Mouse (Mus musculus): ENCODE measurements around the gene Mrps27.

The Mrps27 gene

DNA sequence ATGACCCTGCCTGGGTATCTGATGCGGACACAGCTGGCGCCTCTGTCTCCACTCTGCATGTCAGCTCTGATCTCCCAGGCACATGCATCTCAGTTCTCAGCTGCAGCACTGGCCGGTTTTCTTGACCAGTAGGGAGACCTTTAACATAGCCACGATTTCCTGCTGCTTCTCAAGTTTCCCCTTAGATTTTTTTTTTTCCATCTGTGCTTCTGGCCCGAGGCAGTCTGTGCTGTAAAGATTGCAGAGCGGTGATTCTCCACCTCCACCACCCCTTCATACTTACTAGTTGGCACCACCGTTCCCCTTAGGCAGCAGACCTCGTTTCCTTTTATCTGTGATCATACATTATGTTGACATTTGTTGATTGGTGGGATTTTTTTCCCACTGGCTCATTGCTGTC is 6.6 kb downstream of the Mrps27 start:
- no peak for DNase-seq (ENCODE audit: low read depth in 1 of 2, low spot score in 2 of 2)

DNA sequence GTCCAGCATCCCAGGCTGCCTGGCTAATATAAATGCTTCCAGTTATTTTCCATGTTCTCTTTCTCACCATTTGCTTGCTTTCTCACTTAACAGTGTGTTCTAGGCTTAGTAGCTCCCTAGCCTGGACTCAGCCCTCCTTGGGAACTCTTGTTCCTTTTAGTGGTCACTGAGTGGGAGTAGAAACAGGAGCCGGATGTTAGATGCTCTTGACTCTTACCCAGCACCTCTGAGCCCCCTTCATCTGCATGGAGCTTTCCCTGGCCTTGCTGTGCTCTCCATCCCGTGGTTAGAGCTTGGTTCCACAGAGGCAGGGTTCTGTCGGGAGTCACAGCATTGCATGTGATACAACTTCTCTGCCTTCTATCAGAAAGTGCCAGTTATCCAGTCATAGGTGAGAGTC is 7.0 kb downstream of the Mrps27 start:
- DNase-seq (ENCODE audit: low read depth in 1 of 2, low spot score in 2 of 2): no peak

- DNase-seq (ENCODE audit: low read depth in 1 of 2, low spot score in 2 of 2): peak; percentile 83 to 91
These were observed 8.3 kb downstream of the Mrps27 start for GRCm38 (mm10) chr13:99352758-99353489.

GRCm38 (mm10) chr13:99353490-99353851 is 8.9 kb downstream of the Mrps27 start:
- no peak for DNase-seq (ENCODE audit: low read depth in 1 of 2, low spot score in 2 of 2)

DNA sequence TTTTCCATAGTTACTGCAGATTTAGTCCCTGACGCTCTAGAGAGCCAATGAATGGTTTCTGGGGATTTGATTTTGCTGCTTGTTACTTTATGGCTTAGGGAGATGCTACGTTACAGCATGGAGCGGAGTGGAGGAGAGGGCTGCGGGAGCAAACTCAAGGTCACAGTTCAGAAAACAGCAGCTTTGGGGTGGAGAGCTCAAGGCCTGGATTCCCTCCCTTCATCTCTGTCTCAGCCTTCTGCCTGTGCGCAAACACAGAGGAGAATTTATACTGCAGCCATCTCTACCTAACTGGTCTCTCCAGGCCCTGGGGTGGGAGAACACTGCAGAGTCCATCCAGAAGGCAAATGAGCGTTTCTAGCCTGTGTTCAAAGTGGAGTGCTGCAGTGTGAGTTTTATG is 10.5 kb downstream of the Mrps27 start:
- no peak for DNase-seq (ENCODE audit: low read depth in 1 of 2, low spot score in 2 of 2)

DNA sequence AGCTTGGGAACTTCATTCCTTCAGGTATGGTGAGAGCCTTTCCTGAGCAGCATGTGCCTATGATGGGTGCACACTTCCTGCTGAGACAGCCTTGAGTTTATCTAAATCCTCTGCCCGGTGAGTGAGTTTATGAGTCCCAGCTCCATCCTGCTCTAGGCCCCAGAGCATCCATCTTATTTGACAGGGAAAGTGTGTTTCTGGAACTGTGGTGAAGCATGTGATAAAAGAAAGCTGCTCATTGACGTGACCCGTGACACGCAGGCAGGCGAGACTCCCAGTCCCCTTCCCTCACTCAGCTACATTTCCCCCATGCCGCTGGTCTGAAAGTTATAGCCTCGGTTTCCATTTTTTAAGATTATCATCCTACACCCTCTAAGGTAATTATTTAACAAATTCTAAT is 11.3 kb downstream of the Mrps27 start:
- DNase-seq (ENCODE audit: low read depth in 1 of 2, low spot score in 2 of 2): no peak

DNA sequence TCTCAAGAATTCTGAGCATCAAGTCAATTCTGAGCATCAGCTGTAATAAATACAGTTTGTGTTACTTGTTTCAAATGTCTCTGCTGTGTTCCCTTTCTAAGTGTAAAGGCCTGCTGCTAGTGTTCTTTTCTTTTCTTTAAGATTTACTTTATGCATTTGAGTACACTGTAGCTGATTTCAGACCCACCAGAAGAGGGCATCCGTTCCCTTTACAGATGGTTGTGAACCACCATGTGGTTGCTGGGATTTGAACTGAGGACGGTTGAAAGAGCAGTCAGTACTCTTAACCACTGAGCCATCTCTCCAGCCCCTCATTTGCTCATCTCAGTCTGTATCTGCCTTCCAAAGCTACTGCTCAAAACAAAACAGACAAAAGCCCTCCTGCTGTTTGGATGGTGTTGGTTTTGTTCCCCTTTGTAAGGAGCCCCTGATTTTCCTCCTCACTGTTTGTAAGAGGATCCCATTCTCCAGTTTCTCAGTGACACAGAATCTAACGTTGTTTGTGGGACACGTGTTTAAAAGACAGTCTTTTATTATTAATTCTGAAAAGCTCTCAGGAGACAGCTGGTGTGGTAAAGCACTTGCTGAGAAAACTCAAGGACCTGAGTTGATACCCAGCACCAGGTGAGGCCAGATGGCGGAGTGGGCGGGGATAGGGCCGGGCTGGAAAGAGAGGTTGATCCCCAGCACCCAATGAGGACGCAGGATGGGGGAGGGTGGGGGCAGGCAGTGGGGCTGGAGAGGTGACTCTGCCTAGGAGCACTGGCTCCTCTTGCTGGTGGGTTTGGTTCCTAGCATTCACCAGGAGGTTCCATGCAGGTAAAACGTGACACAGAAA is 12.1 kb downstream of the Mrps27 start:
- DNase-seq (ENCODE audit: low read depth in 1 of 2, low spot score in 2 of 2): no peak

GRCm38 (mm10) chr13:99358921-99359320 is 14.3 kb downstream of the Mrps27 start:
- no peak for DNase-seq (ENCODE audit: low read depth in 1 of 2, low spot score in 2 of 2)

DNA sequence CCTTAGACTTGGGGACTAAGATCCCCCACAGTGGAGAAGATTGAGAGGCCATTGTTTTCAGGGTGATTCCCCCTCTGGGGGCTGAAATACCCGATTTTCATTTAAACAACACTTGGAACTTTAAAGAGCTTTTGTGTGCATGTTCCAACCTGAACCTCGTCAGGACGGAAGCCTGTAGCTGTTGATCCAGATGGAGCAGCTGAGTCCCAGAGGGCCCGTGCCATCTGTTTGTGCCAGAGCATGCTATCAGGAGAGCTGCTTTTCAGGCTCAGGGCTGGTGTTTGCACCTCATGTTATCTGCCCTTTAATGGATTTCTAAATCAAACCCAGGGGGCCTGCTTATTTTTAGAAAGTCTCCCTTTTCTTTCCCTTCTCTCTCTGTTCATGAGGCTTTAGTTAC is 19.3 kb downstream of the Mrps27 start:
- no peak for DNase-seq (ENCODE audit: low read depth in 1 of 2, low spot score in 2 of 2)

- DNase-seq (ENCODE audit: low read depth in 1 of 2, low spot score in 2 of 2): no peak
These were observed 22.0 kb downstream of the Mrps27 start for GRCm38 (mm10) chr13:99366422-99367175.

- no peak for DNase-seq (ENCODE audit: low read depth in 1 of 2, low spot score in 2 of 2)
These were observed 23.1 kb downstream of the Mrps27 start for GRCm38 (mm10) chr13:99367554-99368174.

DNA sequence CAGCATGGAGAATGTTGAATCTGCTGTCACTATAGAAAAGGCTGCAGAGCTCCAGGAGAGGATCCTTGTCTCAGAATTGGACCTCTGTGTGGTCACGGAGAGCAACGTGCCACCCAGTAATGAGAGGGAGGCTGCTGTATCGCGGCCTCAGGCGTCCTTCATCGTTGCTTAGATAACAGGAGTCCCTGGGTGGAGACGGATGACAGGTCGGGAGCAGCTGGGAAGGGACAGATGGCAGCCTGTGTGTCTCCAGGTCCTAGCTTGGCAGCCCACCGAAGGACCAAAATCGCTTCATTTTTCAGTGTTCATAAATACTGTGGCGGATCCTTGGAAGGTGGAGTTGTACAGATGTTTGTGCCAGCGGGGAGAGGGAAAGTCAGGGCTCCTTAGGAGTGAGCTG is 24.5 kb downstream of the Mrps27 start:
- no peak for DNase-seq (ENCODE audit: low read depth in 1 of 2, low spot score in 2 of 2)

DNA sequence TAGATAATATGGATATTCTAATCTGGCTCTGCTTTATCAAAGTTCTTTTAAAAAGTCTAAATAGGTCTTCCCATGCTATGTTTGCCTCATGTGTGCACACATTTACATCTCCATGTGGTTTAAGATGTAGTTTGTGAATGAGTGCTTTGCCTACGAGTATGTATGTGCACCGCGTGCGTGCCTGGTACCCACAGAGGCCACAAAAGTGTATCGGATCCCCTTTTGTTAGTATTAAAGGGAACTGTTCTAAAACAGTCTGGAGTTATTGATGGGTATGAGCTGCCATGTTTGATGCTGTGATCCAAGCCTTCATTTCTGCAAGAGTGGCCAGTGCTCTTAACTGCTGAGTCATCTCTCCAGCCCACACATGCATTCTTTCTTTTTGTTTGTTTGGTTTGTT is 26.7 kb downstream of the Mrps27 start:
- DNase-seq (ENCODE audit: low read depth in 1 of 2, low spot score in 2 of 2): no peak

DNA sequence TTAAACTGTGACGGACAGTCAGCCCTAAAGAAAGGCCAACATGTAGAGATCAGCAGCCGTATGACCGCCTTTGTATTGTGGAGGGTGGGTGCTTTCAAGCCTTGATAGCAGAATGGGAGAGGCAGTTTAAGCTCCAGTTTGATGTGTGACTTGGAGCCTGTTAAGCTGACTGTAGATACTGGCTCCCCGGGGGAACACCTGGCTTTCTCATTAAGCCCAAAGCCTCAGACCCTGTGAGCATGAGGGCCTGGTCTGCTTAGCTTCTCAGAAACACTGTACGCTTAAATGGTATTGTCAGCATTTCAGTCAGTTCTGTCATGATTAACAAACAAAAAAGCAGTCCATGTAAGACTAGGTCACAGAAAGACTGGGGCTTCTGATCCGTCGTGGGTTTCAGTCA is 29.1 kb downstream of the Mrps27 start:
- DNase-seq (ENCODE audit: low read depth in 1 of 2, low spot score in 2 of 2): no peak

GRCm38 (mm10) chr13:99374191-99374590 is 29.6 kb downstream of the Mrps27 start:
- DNase-seq (ENCODE audit: low read depth in 1 of 2, low spot score in 2 of 2): no peak

DNA sequence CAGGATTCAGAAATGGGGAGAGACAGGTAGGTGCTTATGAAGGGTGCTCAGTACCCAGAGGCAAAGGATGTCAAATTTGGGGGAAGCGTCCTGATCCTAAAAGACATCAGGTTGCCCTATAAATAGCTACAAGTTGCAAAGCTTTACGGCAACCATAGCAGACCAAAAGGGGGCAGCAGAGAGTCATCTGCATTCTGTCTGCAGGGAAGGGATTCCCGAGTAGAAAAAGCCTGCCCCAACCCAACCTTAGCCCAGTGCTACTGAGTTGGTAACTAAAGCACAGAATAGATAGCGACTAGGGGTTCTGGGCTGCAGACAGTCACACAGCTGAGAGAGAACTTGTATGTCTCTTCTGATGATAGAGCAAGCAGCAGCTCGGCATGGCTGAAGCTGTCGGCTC is 31.0 kb downstream of the Mrps27 start:
- DNase-seq (ENCODE audit: low read depth in 1 of 2, low spot score in 2 of 2): peak in 1 of 2 experiments; percentile 26

DNA sequence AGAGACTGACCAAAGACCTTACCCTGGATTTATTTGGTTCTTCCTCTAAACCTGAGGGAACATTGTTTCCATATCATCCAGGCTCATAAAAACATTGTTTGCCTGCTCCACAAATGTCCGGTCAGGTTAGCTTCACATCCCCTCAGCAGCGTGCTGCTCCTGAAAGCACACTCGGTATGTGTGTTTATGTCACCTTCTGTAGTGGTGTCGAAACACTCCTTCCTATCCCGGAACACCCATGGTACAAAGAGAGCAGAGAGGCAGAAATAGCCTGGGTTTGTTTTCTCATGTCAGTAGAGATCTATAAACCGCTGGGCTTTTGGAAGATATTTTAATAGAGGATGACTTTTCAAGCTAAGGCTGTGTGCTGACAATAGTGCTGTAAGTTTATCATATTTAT is 32.5 kb downstream of the Mrps27 start:
- no peak for DNase-seq (ENCODE audit: low read depth in 1 of 2, low spot score in 2 of 2)

GRCm38 (mm10) chr13:99378223-99378622 is 33.6 kb downstream of the Mrps27 start:
- DNase-seq (ENCODE audit: low read depth in 1 of 2, low spot score in 2 of 2): no peak

GRCm38 (mm10) chr13:99382373-99382772 is 37.8 kb downstream of the Mrps27 start:
- no peak for DNase-seq (ENCODE audit: low read depth in 1 of 2, low spot score in 2 of 2)

DNA sequence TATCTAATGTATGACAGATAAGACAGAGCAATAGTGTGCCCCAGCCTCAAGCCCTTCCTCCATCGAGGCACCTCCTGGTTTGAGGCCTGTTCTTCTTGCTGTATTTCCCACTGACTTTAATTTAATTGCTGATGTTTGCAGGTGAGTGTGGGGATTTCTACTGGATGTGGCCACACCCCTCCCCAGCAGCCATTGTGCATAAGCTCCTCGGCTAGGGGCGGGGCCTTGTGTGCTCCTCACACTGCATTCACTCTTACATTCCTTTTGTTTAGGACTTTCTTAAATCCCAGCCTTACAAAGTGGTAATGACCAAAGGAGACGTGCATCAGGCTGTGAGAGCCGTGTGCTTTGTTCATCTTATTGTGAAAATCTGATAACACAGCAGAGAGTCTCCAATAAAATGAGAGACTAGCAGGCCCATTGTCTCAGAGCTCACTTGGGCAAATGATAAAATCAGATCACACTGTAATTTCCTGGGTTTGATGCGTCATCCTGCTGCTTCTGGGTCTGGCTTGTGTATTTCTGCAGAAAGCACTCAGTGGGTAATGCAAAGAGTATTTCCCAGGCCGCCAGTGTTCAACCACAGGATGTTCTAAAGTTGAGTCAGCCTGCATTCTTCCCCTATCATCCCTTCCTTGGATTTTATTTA is 40.1 kb downstream of the Mrps27 start:
- DNase-seq (ENCODE audit: low read depth in 1 of 2, low spot score in 2 of 2): no peak

GRCm38 (mm10) chr13:99385911-99386310 is 41.3 kb downstream of the Mrps27 start:
- no peak for DNase-seq (ENCODE audit: low read depth in 1 of 2, low spot score in 2 of 2)

Data from monocyte, adult 2 months (primary cell).